In the genomic region with DNA sequence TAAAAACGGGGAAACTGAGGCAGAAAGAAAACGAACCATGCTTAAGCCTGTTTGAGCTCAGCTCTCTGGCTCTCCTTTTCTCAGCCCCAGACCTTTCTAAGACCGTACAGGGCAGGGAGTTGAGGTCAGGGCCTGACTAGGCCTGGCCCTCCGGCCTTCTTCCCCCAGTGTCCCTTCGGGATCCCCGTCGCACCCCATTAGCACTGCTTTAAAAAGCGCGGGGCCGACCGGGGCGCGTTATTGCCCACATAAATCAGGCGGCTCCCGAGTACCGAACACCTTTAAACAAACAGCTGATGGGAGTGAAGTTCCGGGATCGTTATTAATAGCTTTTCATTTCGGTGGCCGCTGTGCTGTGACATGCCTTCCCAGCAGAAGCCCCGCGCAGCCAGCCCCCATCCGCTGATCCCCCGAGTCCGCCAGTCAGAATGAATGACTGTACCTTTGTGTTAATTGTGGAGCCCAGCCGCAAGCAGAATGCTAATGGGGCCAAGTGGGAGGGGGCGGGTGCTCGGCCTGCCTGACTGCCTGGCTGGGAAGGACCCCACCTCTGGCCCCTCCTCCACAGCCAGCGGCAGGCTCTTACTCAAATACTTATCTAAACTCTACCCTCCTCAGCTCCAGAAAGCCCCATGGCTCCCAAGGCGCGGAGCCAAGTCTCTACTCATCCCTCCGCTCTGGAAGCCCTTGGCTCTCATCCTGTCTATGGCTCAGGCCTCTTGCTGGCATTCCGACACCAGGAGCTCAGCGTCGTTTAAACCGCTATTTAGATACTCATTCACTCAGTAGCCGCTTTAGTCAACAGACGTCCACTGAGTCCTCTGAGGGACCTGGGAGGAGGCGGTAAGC, we compare ENCODE assay signal across 10 mouse cellular contexts. TPM values are rescaled to one million over a fixed set of nuclear protein-coding genes. Genes with fewer than 3 reads are reported as not detected.
DNase-seq lines count a peak whose midpoint lies in the region; ATAC-seq lines count a peak whose summit lies in the region.
"Had no signal": no experiment of that assay in that cellular context is flagged by ENCODE, and none has a peak within 500 bp of the region (broad histone marks: within the 10 kb centered on the region; RNA-seq: fewer than 3 reads in every experiment).

No protein-coding gene starts in this region.

- H3K4me2 ChIP-seq in hindbrain, embryonic 12.5 days (replicated peaks), result peak overlapping the region; percentile 45
- peak overlapping the region; percentile 41 for H3K4me2 ChIP-seq in midbrain, embryonic 15.5 days

- H3K27ac ChIP-seq in hindbrain, embryonic 12.5 days, result peak overlapping the region; percentile 84
- peak overlapping the region; percentile 63 for H3K27ac ChIP-seq in midbrain, embryonic 15.5 days
- H3K27ac ChIP-seq: macrophage had no signal

- H3K36me3 ChIP-seq in hindbrain, embryonic 12.5 days, result no peaks in the 10 kb centered on the region
- H3K36me3 ChIP-seq in midbrain, embryonic 15.5 days (replicated peaks), result no peaks in the 10 kb centered on the region

- peak; percentile 51 for DNase-seq in adrenal gland, adult 2 months
- DNase-seq in adrenal gland, postnatal 4 days (ENCODE audit: low spot score in 2 of 2), result no peak
- DNase-seq in urinary bladder, postnatal 14 days (ENCODE audit: low spot score), result peak; percentile 31
- DNase-seq in urinary bladder, postnatal 4 days (ENCODE audit: low spot score in 2 of 2), result no peak
- DNase-seq in layer of hippocampus, postnatal 25 days (ENCODE audit: extremely low spot score in 1 of 2, low spot score in 1 of 2), result no peak
- DNase-seq in testis, postnatal 14 days (ENCODE audit: low spot score), result no peak

- ATAC-seq in hindbrain, embryonic 12.5 days (ENCODE audit: low FRiP score), result peak; percentile 69
- ATAC-seq in midbrain, embryonic 15.5 days (replicated peaks), result peak; percentile 65

- peaks cover 66% of the 10 kb centered on the region for H3K4me1 ChIP-seq in hindbrain, embryonic 12.5 days
- peaks cover 59% of the 10 kb centered on the region for H3K4me1 ChIP-seq in midbrain, embryonic 15.5 days

- peaks cover 64% of the 10 kb centered on the region for H3K27me3 ChIP-seq in hindbrain, embryonic 12.5 days
- H3K27me3 ChIP-seq in midbrain, embryonic 15.5 days (replicated peaks), result 0 out of 2 replicates have a peak, but pooled peaks cover 3% of the 10 kb centered on the region

- H3K9ac ChIP-seq in hindbrain, embryonic 12.5 days, result 0 out of 2 replicates have a peak overlapping the region, but pooled peaks have one; percentile 13
- H3K9ac ChIP-seq in midbrain, embryonic 15.5 days, result no peak overlapping the region

- 0 out of 2 replicates have a peak overlapping the region, but pooled peaks have one; percentile 4 for H3K4me3 ChIP-seq in hindbrain, embryonic 12.5 days
- H3K4me3 ChIP-seq in midbrain, embryonic 15.5 days, result no peak overlapping the region

- H3K9me3 ChIP-seq in hindbrain, embryonic 12.5 days (replicated peaks), result no peaks in the 10 kb centered on the region
- no peaks in the 10 kb centered on the region for H3K9me3 ChIP-seq in midbrain, embryonic 15.5 days

- 2% methylated on average over 39 of the region's 39 CpGs for WGBS in hindbrain, embryonic 12.5 days
- WGBS in midbrain, embryonic 15.5 days, result 3% methylated on average over 39 of the region's 39 CpGs

RNA-seq across cellular contexts. Expression of a gene that starts 19.3 kb away (rescaled TPM):
- 1 to 10 TPM in 1 of 2 experiments, under 1 TPM in 1; 0.89 to 1.8 TPM for total RNA-seq in adrenal gland, adult 2 months (2021)
- polyA plus RNA-seq in adrenal gland, adult 2 months (2012; rRNA removed), result 1.5 and 6.1 TPM in 2 replicates
- 1 to 10 TPM; 1.4 to 1.7 TPM for total RNA-seq in adrenal gland, postnatal 4 days (2021)
- polyA plus RNA-seq in hindbrain, embryonic 12.5 days (2016; fragmentation: Nextera tagmentation; extraction: Ambion mirVana), result 12.3 and 13.5 TPM in 2 replicates
- polyA plus RNA-seq in midbrain, embryonic 15.5 days (2015; fragmentation: Nextera tagmentation; extraction: Ambion mirVana), result 20.8 and 21.2 TPM in 2 replicates
- 10 to 100 TPM; 12.9 to 13.0 TPM for total RNA-seq in layer of hippocampus, postnatal 25 days (2021)
- total RNA-seq: common myeloid progenitor, adult 5-6 weeks had no signal
- polyA plus RNA-seq: macrophage had no signal

Comparison
In these comparisons a context has a peak if more than half of its experiments do, and no peak if none do; other contexts are left out.
1. DNase-seq: peak in adrenal gland, adult 2 months (single experiment) and urinary bladder, postnatal 14 days (single experiment); none in adrenal gland, postnatal 4 days (0 of 2), urinary bladder, postnatal 4 days (0 of 2), layer of hippocampus, postnatal 25 days (0 of 2) and testis, postnatal 14 days (single experiment).
2. RNA of a gene that starts 19.3 kb away (total RNA-seq): 12.9 to 13.0 TPM in layer of hippocampus, postnatal 25 days; 0.89 to 1.8 TPM in adrenal gland, adult 2 months and 1.4 to 1.7 TPM in adrenal gland, postnatal 4 days; every median in the first group is over 4 times any median in the second.